Mouse (Mus musculus): ENCODE data around the gene Cacng7. TPM values are rescaled to one million over a fixed set of nuclear protein-coding genes. Genes with fewer than 3 reads are reported as not detected.

The Cacng7 gene
- polyA plus RNA-seq, 1 experiment from 2014 or later = 0.51 TPM

- H3K9ac ChIP-seq = no peak overlapping the region
- no peak overlapping the region for H3K4me2 ChIP-seq
- H3K27ac ChIP-seq (replicated peaks) = no peak overlapping the region
- no peaks in the 10 kb centered on the region for H3K27me3 ChIP-seq (replicated peaks)
- WGBS = 81% methylated on average over 1 of the region's 1 CpGs
- no peaks in the 10 kb centered on the region for H3K9me3 ChIP-seq
- no peak for ATAC-seq (ENCODE audit: extremely low read depth, insufficient number of reproducible peaks, low FRiP score, low TSS enrichment)
- H3K4me3 ChIP-seq = no peak overlapping the region
- 0 out of 2 replicates have a peak, but pooled peaks cover 5% of the 10 kb centered on the region for H3K36me3 ChIP-seq
- no peaks in the 10 kb centered on the region for H3K4me1 ChIP-seq
Observed at GRCm38 (mm10) chr7:3351536-3351935, 18.8 kb downstream of the Cacng7 start.

GRCm38 (mm10) chr7:3354850-3355249 is 22.1 kb downstream of the Cacng7 start:
- Histone ChIP-seq H3K27me3 (replicated peaks) (no peaks in the 10 kb centered on the region), H3K36me3 (0 out of 2 replicates have a peak, but pooled peaks cover 5% of the 10 kb centered on the region), H3K4me1 (no peaks in the 10 kb centered on the region), H3K4me3 (no peak overlapping the region), H3K27ac (replicated peaks) (no peak overlapping the region), H3K4me2 (no peak overlapping the region), H3K9ac (no peak overlapping the region), H3K9me3 (no peaks in the 10 kb centered on the region)
- WGBS = 83% methylated on average over 6 of the region's 6 CpGs
- no peak for ATAC-seq (ENCODE audit: extremely low read depth, insufficient number of reproducible peaks, low FRiP score, low TSS enrichment)

- no peak overlapping the region for H3K9ac ChIP-seq
- ATAC-seq (ENCODE audit: extremely low read depth, insufficient number of reproducible peaks, low FRiP score, low TSS enrichment) = no peak
- WGBS = 83% methylated on average over 1 of the region's 1 CpGs
Observed at GRCm38 (mm10) chr7:3360678-3361077, 27.9 kb downstream of the Cacng7 start.

GRCm38 (mm10) chr7:3365547-3366279 is 33.0 kb downstream of the Cacng7 start:
- H3K36me3 ChIP-seq = no peaks in the 10 kb centered on the region
- no peaks in the 10 kb centered on the region for H3K9me3 ChIP-seq
- no peak overlapping the region for H3K4me3 ChIP-seq
- H3K4me1 ChIP-seq = peaks cover 15% of the 10 kb centered on the region
- no peak for ATAC-seq (ENCODE audit: extremely low read depth, insufficient number of reproducible peaks, low FRiP score, low TSS enrichment)
- H3K27ac ChIP-seq (replicated peaks) = no peak overlapping the region
- peaks cover 41% of the 10 kb centered on the region for H3K27me3 ChIP-seq (replicated peaks)
- no peak overlapping the region for H3K4me2 ChIP-seq
- no peak overlapping the region for H3K9ac ChIP-seq
- WGBS = 28% methylated on average over 11 of the region's 11 CpGs

More at GRCm38 (mm10) chr7:3360678-3361077, 27.9 kb downstream of the Cacng7 start:
- Histone ChIP-seq H3K4me2 (no peak overlapping the region), H3K4me3 (no peak overlapping the region), H3K9me3 (no peaks in the 10 kb centered on the region), H3K36me3 (no peaks in the 10 kb centered on the region), H3K4me1 (no peaks in the 10 kb centered on the region), H3K27ac (replicated peaks) (no peak overlapping the region), H3K27me3 (replicated peaks) (peaks cover 16% of the 10 kb centered on the region)

- H3K27ac ChIP-seq (replicated peaks) = no peak overlapping the region
- WGBS = 4% methylated on average over 42 of the region's 42 CpGs
- peak overlapping the region; percentile 43 for H3K4me3 ChIP-seq
- no peaks in the 10 kb centered on the region for H3K36me3 ChIP-seq
- peaks cover 41% of the 10 kb centered on the region for H3K27me3 ChIP-seq (replicated peaks)
- no peak for ATAC-seq (ENCODE audit: extremely low read depth, insufficient number of reproducible peaks, low FRiP score, low TSS enrichment)
- H3K4me2 ChIP-seq = peak overlapping the region; percentile 73
- H3K9ac ChIP-seq = peak overlapping the region; percentile 64; the same call in 1 of the 2 replicates
- H3K9me3 ChIP-seq = no peaks in the 10 kb centered on the region
- peaks cover 15% of the 10 kb centered on the region for H3K4me1 ChIP-seq
Observed at GRCm38 (mm10) chr7:3366705-3367516, 34.2 kb downstream of the Cacng7 start.

GRCm38 (mm10) chr7:3367569-3367968 is 34.8 kb downstream of the Cacng7 start:
- 2% methylated on average over 11 of the region's 11 CpGs for WGBS
- Histone ChIP-seq H3K4me3 (peak overlapping the region; percentile 43), H3K4me2 (peak overlapping the region; percentile 73), H3K9me3 (0 out of 2 replicates have a peak, but pooled peaks cover 3% of the 10 kb centered on the region), H3K27ac (replicated peaks) (no peak overlapping the region), H3K9ac (peak overlapping the region; percentile 64), H3K4me1 (peaks cover 15% of the 10 kb centered on the region), H3K36me3 (no peaks in the 10 kb centered on the region), H3K27me3 (replicated peaks) (peaks cover 41% of the 10 kb centered on the region)
- no peak for ATAC-seq (ENCODE audit: extremely low read depth, insufficient number of reproducible peaks, low FRiP score, low TSS enrichment)

- WGBS = 21% methylated on average over 12 of the region's 12 CpGs
- Histone ChIP-seq H3K9ac (no peak overlapping the region), H3K4me2 (peak overlapping the region; percentile 73), H3K9me3 (0 out of 2 replicates have a peak, but pooled peaks cover 3% of the 10 kb centered on the region), H3K4me1 (peaks cover 15% of the 10 kb centered on the region), H3K27ac (replicated peaks) (no peak overlapping the region), H3K36me3 (no peaks in the 10 kb centered on the region), H3K4me3 (peak overlapping the region; percentile 43; the same call in 1 of the 2 replicates), H3K27me3 (replicated peaks) (peaks cover 41% of the 10 kb centered on the region)
- no peak for ATAC-seq (ENCODE audit: extremely low read depth, insufficient number of reproducible peaks, low FRiP score, low TSS enrichment)
Observed at GRCm38 (mm10) chr7:3368311-3368710, 35.6 kb downstream of the Cacng7 start.

- Histone ChIP-seq H3K9ac (no peak overlapping the region), H3K4me3 (no peak overlapping the region), H3K27me3 (replicated peaks) (peaks cover 40% of the 10 kb centered on the region), H3K27ac (replicated peaks) (no peak overlapping the region), H3K36me3 (no peaks in the 10 kb centered on the region), H3K4me2 (no peak overlapping the region), H3K9me3 (0 out of 2 replicates have a peak, but pooled peaks cover 3% of the 10 kb centered on the region), H3K4me1 (peaks cover 15% of the 10 kb centered on the region)
- no peak for ATAC-seq (ENCODE audit: extremely low read depth, insufficient number of reproducible peaks, low FRiP score, low TSS enrichment)
- 61% methylated on average over 6 of the region's 6 CpGs for WGBS
Observed at GRCm38 (mm10) chr7:3369189-3369588, 36.4 kb downstream of the Cacng7 start.

- Histone ChIP-seq H3K4me2 (no peak overlapping the region), H3K27me3 (replicated peaks) (peaks cover 27% of the 10 kb centered on the region), H3K9ac (no peak overlapping the region), H3K4me3 (no peak overlapping the region), H3K36me3 (no peaks in the 10 kb centered on the region), H3K9me3 (0 out of 2 replicates have a peak, but pooled peaks cover 3% of the 10 kb centered on the region), H3K27ac (replicated peaks) (no peak overlapping the region), H3K4me1 (peaks cover 15% of the 10 kb centered on the region)
- no peak for ATAC-seq (ENCODE audit: extremely low read depth, insufficient number of reproducible peaks, low FRiP score, low TSS enrichment)
- WGBS = 33% methylated on average over 4 of the region's 4 CpGs
Observed at GRCm38 (mm10) chr7:3370407-3370806, 37.7 kb downstream of the Cacng7 start.

- Histone ChIP-seq H3K4me2 (no peak overlapping the region), H3K27ac (replicated peaks) (no peak overlapping the region), H3K4me1 (peaks cover 4% of the 10 kb centered on the region), H3K9ac (no peak overlapping the region), H3K4me3 (no peak overlapping the region), H3K36me3 (no peaks in the 10 kb centered on the region), H3K27me3 (replicated peaks) (peaks cover 8% of the 10 kb centered on the region), H3K9me3 (0 out of 2 replicates have a peak, but pooled peaks cover 3% of the 10 kb centered on the region)
- WGBS = 63% methylated on average over 2 of the region's 2 CpGs
- no peak for ATAC-seq (ENCODE audit: extremely low read depth, insufficient number of reproducible peaks, low FRiP score, low TSS enrichment)
Observed at GRCm38 (mm10) chr7:3372376-3372775, 39.6 kb downstream of the Cacng7 start.

GRCm38 (mm10) chr7:3373754-3374153 is 41.0 kb downstream of the Cacng7 start:
- H3K9me3 ChIP-seq = 0 out of 2 replicates have a peak, but pooled peaks cover 3% of the 10 kb centered on the region
- WGBS = 80% methylated on average over 8 of the region's 8 CpGs
- H3K4me1 ChIP-seq = no peaks in the 10 kb centered on the region
- no peak for ATAC-seq (ENCODE audit: extremely low read depth, insufficient number of reproducible peaks, low FRiP score, low TSS enrichment)
- H3K27ac ChIP-seq (replicated peaks) = no peak overlapping the region
- H3K4me3 ChIP-seq = no peak overlapping the region
- 0 out of 2 replicates have a peak, but pooled peaks cover 4% of the 10 kb centered on the region for H3K27me3 ChIP-seq (replicated peaks)
- no peaks in the 10 kb centered on the region for H3K36me3 ChIP-seq
- H3K9ac ChIP-seq = no peak overlapping the region
- no peak overlapping the region for H3K4me2 ChIP-seq

All from heart, embryonic 13.5 days (tissue).